ENCODE assay signal across 8 mouse cellular contexts in the genomic region with DNA sequence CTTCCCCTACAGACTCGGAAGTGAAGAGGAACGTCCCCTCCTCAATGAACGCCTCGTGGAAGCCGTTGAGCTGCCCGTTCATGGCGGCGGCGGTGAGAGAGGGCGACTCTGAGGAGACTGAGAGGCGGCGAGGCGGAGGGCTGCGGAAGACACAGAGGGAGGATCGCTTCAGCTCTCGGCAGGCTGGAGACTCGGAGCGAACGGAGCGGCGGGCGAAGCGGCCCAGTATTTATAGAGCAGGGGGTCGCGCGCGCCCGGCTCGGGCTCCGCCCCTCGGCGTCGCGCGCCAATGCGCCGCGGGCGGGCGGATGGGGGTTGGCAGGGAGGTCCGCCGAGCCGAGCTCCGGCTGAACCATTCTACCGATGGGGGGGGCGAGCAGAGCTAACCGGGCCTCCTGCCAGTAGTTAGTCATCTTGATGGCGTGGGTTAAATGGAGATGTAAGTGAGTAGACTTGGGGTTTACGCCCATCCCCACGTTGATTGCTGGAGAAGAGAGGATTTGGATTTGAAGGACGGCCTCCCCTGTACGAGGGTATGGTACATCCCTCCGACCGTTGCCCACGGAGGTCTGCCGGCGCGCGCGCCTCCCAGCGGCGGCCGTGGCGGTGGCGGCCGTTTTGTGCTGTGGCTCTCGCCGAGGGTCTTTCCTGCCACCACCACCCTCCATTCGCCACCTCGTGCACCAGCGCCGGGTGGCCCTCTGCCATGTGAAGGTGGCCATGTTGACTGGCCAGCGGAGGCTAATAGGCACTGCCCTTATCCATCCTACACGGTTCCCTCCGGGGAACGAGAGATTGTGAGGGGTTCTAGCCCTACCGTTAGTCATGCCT. TPM values are rescaled to one million over a fixed set of nuclear protein-coding genes. Genes with fewer than 3 reads are reported as not detected.
DNase-seq lines count a peak whose midpoint lies in the region; ATAC-seq lines count a peak whose summit lies in the region.

Gene Mat2a, minus strand, starts transcription at position 204 of the 831 bp plus-strand sequence.

- ATAC-seq in heart, embryonic 13.5 days (ENCODE audit: extremely low read depth, insufficient number of reproducible peaks, low FRiP score, low TSS enrichment), result peak; percentile 86
- ATAC-seq in liver, embryonic 13.5 days (ENCODE audit: low read depth), result peak; percentile 83
- ATAC-seq in stomach, embryonic 16.5 days (ENCODE audit: insufficient read depth, low FRiP score), result peak; percentile 93

- H3K4me3 ChIP-seq in brown adipose tissue, adult 24 weeks (ENCODE audit: insufficient read depth, low read depth, low read length), result peak within 1 kb of the TSS; percentile 97
- peak within 1 kb of the TSS; percentile 98 for H3K4me3 ChIP-seq in heart, embryonic 13.5 days
- peak within 1 kb of the TSS; percentile 97 for H3K4me3 ChIP-seq in liver, embryonic 13.5 days (replicated peaks)
- H3K4me3 ChIP-seq in stomach, embryonic 16.5 days (replicated peaks; ENCODE audit: low read length), result peak within 1 kb of the TSS; percentile 99

- DNase-seq in CD4-positive, CD25-positive, alpha-beta regulatory T cell, adult 2 months (ENCODE audit: low read depth, low spot score), result peak; percentile 94
- peak; percentile 68 for DNase-seq in fat pad, adult 2 months (ENCODE audit: extremely low read depth, low read depth, low spot score)
- DNase-seq in kidney, postnatal 14 days, result peak; percentile 96
- DNase-seq in liver, embryonic 13.5 days, result peak; percentile 86
- peak; percentile 95 for DNase-seq in neural tube, embryonic 10.5 days (ENCODE audit: extremely low spot score, low spot score)

- peak within 1 kb of the TSS; percentile 100 for H3K27ac ChIP-seq in brown adipose tissue, adult 24 weeks (replicated peaks; ENCODE audit: low read depth, low read length)
- H3K27ac ChIP-seq in heart, embryonic 13.5 days (replicated peaks), result peak within 1 kb of the TSS; percentile 100
- H3K27ac ChIP-seq in liver, embryonic 13.5 days, result peak within 1 kb of the TSS; percentile 98
- peak within 1 kb of the TSS; percentile 100 for H3K27ac ChIP-seq in stomach, embryonic 16.5 days (ENCODE audit: low read length)

- peak within 1 kb of the TSS; percentile 100 for H3K9ac ChIP-seq in heart, embryonic 13.5 days
- H3K9ac ChIP-seq in liver, embryonic 13.5 days, result peak within 1 kb of the TSS; percentile 99
- H3K9ac ChIP-seq in stomach, embryonic 16.5 days (ENCODE audit: low read length), result peak within 1 kb of the TSS; percentile 100

- peaks cover 30% of the 10 kb centered on the region for H3K36me3 ChIP-seq in heart, embryonic 13.5 days
- peaks cover 37% of the 10 kb centered on the region for H3K36me3 ChIP-seq in liver, embryonic 13.5 days
- H3K36me3 ChIP-seq in stomach, embryonic 16.5 days (ENCODE audit: control insufficient read depth, insufficient read depth, low read length), result peaks cover 18% of the 10 kb centered on the region

- peaks cover 5% of the 10 kb centered on the region for H3K4me1 ChIP-seq in brown adipose tissue, adult 24 weeks (ENCODE audit: control insufficient read depth, insufficient read depth, insufficient read length, low read length)
- H3K4me1 ChIP-seq in heart, embryonic 13.5 days, result peaks cover 32% of the 10 kb centered on the region
- H3K4me1 ChIP-seq in liver, embryonic 13.5 days (replicated peaks), result peaks cover 48% of the 10 kb centered on the region
- H3K4me1 ChIP-seq in stomach, embryonic 16.5 days (ENCODE audit: control insufficient read depth, insufficient read depth, low read length), result peaks cover 12% of the 10 kb centered on the region

- WGBS in heart, embryonic 13.5 days, result under 1% methylated on average over 71 of the region's 77 CpGs
- WGBS in liver, embryonic 13.5 days (ENCODE audit: insufficient replicate concordance), result under 1% methylated on average over 76 of the region's 77 CpGs
- under 1% methylated on average over 76 of the region's 77 CpGs for WGBS in stomach, embryonic 16.5 days

- no peaks in the 10 kb centered on the region for H3K9me3 ChIP-seq in heart, embryonic 13.5 days
- H3K9me3 ChIP-seq in liver, embryonic 13.5 days (replicated peaks), result no peaks in the 10 kb centered on the region
- no peaks in the 10 kb centered on the region for H3K9me3 ChIP-seq in stomach, embryonic 16.5 days (replicated peaks; ENCODE audit: control insufficient read depth, low read length)

- no peaks in the 10 kb centered on the region for H3K27me3 ChIP-seq in heart, embryonic 13.5 days (replicated peaks)
- H3K27me3 ChIP-seq in liver, embryonic 13.5 days, result no peaks in the 10 kb centered on the region
- H3K27me3 ChIP-seq in stomach, embryonic 16.5 days (ENCODE audit: control insufficient read depth, insufficient read depth, low read length), result no peaks in the 10 kb centered on the region

- peak within 1 kb of the TSS; percentile 95 for H3K4me2 ChIP-seq in heart, embryonic 13.5 days
- H3K4me2 ChIP-seq in liver, embryonic 13.5 days, result peak within 1 kb of the TSS; percentile 93
- H3K4me2 ChIP-seq in stomach, embryonic 16.5 days (ENCODE audit: low read depth, low read length), result peak within 1 kb of the TSS; percentile 93

RNA-seq across cellular contexts. Expression of gene Mat2a, which starts in this region (rescaled TPM):
- polyA plus RNA-seq in brown adipose tissue, adult 24 weeks (2012; ENCODE audit: insufficient read depth, insufficient read length, missing spikeins), result 103 and 104 TPM in 2 replicates
- 264 and 267 TPM in 2 replicates for polyA plus RNA-seq in heart, embryonic 13.5 days (2015; fragmentation: Nextera tagmentation; extraction: Ambion mirVana)
- 235 and 254 TPM in 2 replicates for polyA plus RNA-seq in liver, embryonic 13.5 days (2015; fragmentation: Nextera tagmentation; extraction: Ambion mirVana)
- 298 and 309 TPM in 2 replicates for polyA plus RNA-seq in stomach, embryonic 16.5 days (2015; fragmentation: Nextera tagmentation; extraction: Ambion mirVana)

Comparison
In these comparisons a context has a peak if more than half of its experiments do, and no peak if none do; other contexts are left out.
1. Peak in every context shown above with its lines: DNase-seq, ATAC-seq, H3K4me3 ChIP-seq and H3K27ac ChIP-seq.